Mouse (Mus musculus) urinary bladder, postnatal 10 days (tissue): Measurements from ENCODE around the gene Il20ra.

Experiments
- DNase-seq: peaks from one replicate; pipeline ENCODE4 v3.0.0; 2022; ENCODE audit warnings: low spot score

The Il20ra gene

GRCm38 (mm10) chr10:19765459-19765858, 53.1 kb downstream of the Il20ra start:
- no peak for DNase-seq

GRCm38 (mm10) chr10:19779092-19779491, 66.7 kb downstream of the Il20ra start:
- no peak for DNase-seq

GRCm38 (mm10) chr10:19781365-19781764, 69.0 kb downstream of the Il20ra start:
- DNase-seq: no peak

GRCm38 (mm10) chr10:19794996-19795395, 82.6 kb downstream of the Il20ra start:
- no peak for DNase-seq

- DNase-seq: no peak
These were observed 90.6 kb downstream of the Il20ra start for GRCm38 (mm10) chr10:19802958-19803357.

- DNase-seq: no peak
These were observed 92.4 kb downstream of the Il20ra start for GRCm38 (mm10) chr10:19804763-19805162.
